Mouse (Mus musculus) embryonic stem cell, embryonic (primary cell): ENCODE data around the gene Mfsd4a.

Source experiments
- CTCF ChIA-PET, 4 experiments: fragments of 300-600 bp in 2 of 4; fragments of 350-600 bp in 2 of 4; sonication (Branson Sonifier 250); formaldehyde crosslinking; loops; one replicate each; lab custom pipeline; 2022; ENCODE audit warnings: inconsistent platforms in 2 of 4; lab: Charles Lee
- POLR2A ChIA-PET, 4 experiments: fragments of 300-600 bp in 2 of 4; fragments of 350-600 bp in 2 of 4; sonication (Branson Sonifier 250); formaldehyde crosslinking; loops; one replicate each; lab custom pipeline; 2022; ENCODE audit warnings: antibody characterized with exemption in 4 of 4, inconsistent platforms in 1 of 4; lab: Charles Lee

The Mfsd4a gene

GRCm38 (mm10) chr1:132043759-132044158 is 24.1 kb downstream of the Mfsd4a start:
- CTCF ChIA-PET: interaction anchor here in 3 of 4 experiments (0.6 to 2.1 kb wide), 5 partner anchors 30 to 112 kb away, joined by 3 to 7 read pairs (median 6); partner anchors contain the start of gene Elk4 (in 1 of the 3)
- POLR2A ChIA-PET: interaction anchor here in 2 of 4 experiments (0.6 to 0.9 kb wide), 2 partner anchors 37 to 57 kb away, joined by 3 to 4 read pairs; no protein-coding TSS in a partner anchor

- CTCF ChIA-PET: no interaction called here
- POLR2A ChIA-PET: no interaction called here
These were observed 27.7 kb downstream of the Mfsd4a start for GRCm38 (mm10) chr1:132040201-132040621.

- CTCF ChIA-PET: no interaction called here
- POLR2A ChIA-PET: interaction anchor here in 1 of 4 experiments (1.8 kb wide), 1 partner anchor 31 kb away, joined by 7 read pairs; the partner anchor contains the start of gene Elk4
These were observed 29.1 kb downstream of the Mfsd4a start for GRCm38 (mm10) chr1:132038753-132039152.

- CTCF ChIA-PET: interaction anchor here in 3 of 4 experiments (0.6 to 0.7 kb wide), 3 partner anchors 12 to 439 kb away, joined by 3 to 11 read pairs (median 4); no protein-coding TSS in a partner anchor
- POLR2A ChIA-PET: interaction anchor here in 2 of 4 experiments (0.6 to 1.8 kb wide), 4 partner anchors 12 to 215 kb away, joined by 3 to 7 read pairs (median 4); partner anchors contain the start of gene Elk4 (in 1 of the 2)
These were observed 30.1 kb downstream of the Mfsd4a start for GRCm38 (mm10) chr1:132037746-132038145.

- ChIA-PET CTCF (interaction anchor here in 1 of 4 experiments (0.6 to 1.7 kb wide), 2 partner anchors 15 to 125 kb away, joined by 3 to 4 read pairs; no protein-coding TSS in a partner anchor), POLR2A (no interaction called here)
These were observed 35.7 kb downstream of the Mfsd4a start for GRCm38 (mm10) chr1:132032172-132032571.

- CTCF ChIA-PET: interaction anchor here in 2 of 4 experiments (0.6 to 1.3 kb wide), 2 partner anchors 31 to 170 kb away, joined by 3 to 8 read pairs; no protein-coding TSS in a partner anchor
- POLR2A ChIA-PET: interaction anchor here in 1 of 4 experiments (0.7 to 1.4 kb wide), 5 partner anchors 9 to 180 kb away, joined by 3 to 5 read pairs (median 3); no protein-coding TSS in a partner anchor
These were observed 37.3 kb downstream of the Mfsd4a start for GRCm38 (mm10) chr1:132030574-132030973.

- POLR2A ChIA-PET: interaction anchor here in 3 of 4 experiments (0.6 to 1.8 kb wide), 6 partner anchors 11 to 89 kb away, joined by 3 to 8 read pairs (median 4); partner anchors contain the start of gene Elk4 (in 1 of the 3)
- CTCF ChIA-PET: interaction anchor here in 2 of 4 experiments (0.6 to 1.0 kb wide), 3 partner anchors 13 to 1060 kb away, joined by 3 to 6 read pairs (median 4); no protein-coding TSS in a partner anchor
These were observed 39.4 kb downstream of the Mfsd4a start for GRCm38 (mm10) chr1:132028413-132028812.

- ChIA-PET POLR2A (interaction anchor here in 2 of 4 experiments (0.6 to 1.8 kb wide), 4 partner anchors 11 to 89 kb away, joined by 3 to 8 read pairs (median 4); partner anchors contain the start of gene Elk4 (in 1 of the 2)), CTCF (interaction anchor here in 2 of 4 experiments (0.6 to 1.0 kb wide), 3 partner anchors 13 to 1060 kb away, joined by 3 to 6 read pairs (median 4); no protein-coding TSS in a partner anchor)
These were observed 39.9 kb downstream of the Mfsd4a start for GRCm38 (mm10) chr1:132027978-132028377.

- POLR2A ChIA-PET: interaction anchor here in 1 of 4 experiments (1.8 kb wide), 1 partner anchor 19 kb away, joined by 8 read pairs; the partner anchor contains the start of gene Elk4
- CTCF ChIA-PET: interaction anchor here in 1 of 4 experiments (1.0 kb wide), 1 partner anchor 12 kb away, joined by 4 read pairs; no protein-coding TSS in a partner anchor
These were observed 40.8 kb downstream of the Mfsd4a start for GRCm38 (mm10) chr1:132026925-132027646.

- ChIA-PET CTCF (interaction anchor here in 1 of 4 experiments (0.7 kb wide), 1 partner anchor 139 kb away, joined by 3 read pairs; no protein-coding TSS in a partner anchor), POLR2A (interaction anchor here in 2 of 4 experiments (0.7 to 1.4 kb wide), 2 partner anchors 8 to 9 kb away, joined by 3 read pairs; no protein-coding TSS in a partner anchor)
These were observed 45.8 kb downstream of the Mfsd4a start for GRCm38 (mm10) chr1:132022107-132022506.

- ChIA-PET POLR2A (interaction anchor here in 3 of 4 experiments (0.6 to 6.6 kb wide), 3 partner anchors 12 to 244 kb away, joined by 11 to 60 read pairs (median 37); partner anchors contain the start of gene Elk4 (in 2 of the 3)), CTCF (no interaction called here)
These were observed 48.0 kb downstream of the Mfsd4a start for GRCm38 (mm10) chr1:132019876-132020275.

GRCm38 (mm10) chr1:132016691-132017090 is 51.2 kb downstream of the Mfsd4a start:
- POLR2A ChIA-PET: interaction anchor here (0.6 to 6.6 kb wide), 14 partner anchors 8 to 248 kb away, joined by 3 to 60 read pairs (median 4); partner anchors contain the start of genes Elk4 (in 2 of the 4), Nucks1 (in 1 of the 4) and Slc41a1 (in 1 of the 4)
- CTCF ChIA-PET: interaction anchor here in 2 of 4 experiments (1.0 to 2.0 kb wide), 5 partner anchors 16 to 35 kb away, joined by 3 to 6 read pairs (median 3); no protein-coding TSS in a partner anchor

- ChIA-PET CTCF (interaction anchor here (0.6 to 2.3 kb wide), 21 partner anchors 8 to 830 kb away, joined by 3 to 9 read pairs (median 3); partner anchors contain the start of gene Elk4 (in 1 of the 4)), POLR2A (interaction anchor here (0.6 to 4.5 kb wide), 9 partner anchors 8 to 79 kb away, joined by 3 to 22 read pairs (median 4); partner anchors contain the start of gene Elk4 (in 1 of the 4))
These were observed 53.1 kb downstream of the Mfsd4a start for GRCm38 (mm10) chr1:132014800-132015199.

- POLR2A ChIA-PET: interaction anchor here in 2 of 4 experiments (0.6 to 4.5 kb wide), 10 partner anchors 9 to 485 kb away, joined by 3 to 22 read pairs (median 3); partner anchors contain the start of genes Fam72a (in 1 of the 2) and Srgap2 (in 1 of the 2)
- CTCF ChIA-PET: interaction anchor here in 3 of 4 experiments (0.5 to 2.3 kb wide), 4 partner anchors 9 to 144 kb away, joined by 3 to 7 read pairs (median 4); no protein-coding TSS in a partner anchor
These were observed 55.0 kb downstream of the Mfsd4a start for GRCm38 (mm10) chr1:132012861-132013260.

- CTCF ChIA-PET: no interaction called here
- POLR2A ChIA-PET: interaction anchor here in 3 of 4 experiments (0.7 to 2.3 kb wide), 6 partner anchors 12 to 484 kb away, joined by 3 to 5 read pairs (median 3); partner anchors contain the start of genes Fam72a (in 1 of the 3) and Srgap2 (in 1 of the 3)
These were observed 56.1 kb downstream of the Mfsd4a start for GRCm38 (mm10) chr1:132011785-132012184.

- ChIA-PET CTCF (interaction anchor here in 1 of 4 experiments (0.6 to 0.8 kb wide), 3 partner anchors 16 to 128 kb away, joined by 3 read pairs; partner anchors contain the start of gene Cdk18), POLR2A (interaction anchor here in 3 of 4 experiments (0.6 to 5.0 kb wide), 12 partner anchors 8 to 400 kb away, joined by 3 to 60 read pairs (median 3); partner anchors contain the start of gene Slc41a1 (in 1 of the 3))
These were observed 57.0 kb downstream of the Mfsd4a start for GRCm38 (mm10) chr1:132010632-132011501.
